Mouse (Mus musculus) heart, postnatal 4 days (tissue): ENCODE results near the gene C3ar1. TPM values are rescaled to one million over a fixed set of nuclear protein-coding genes. Genes with fewer than 3 reads are reported as not detected.
A peak's percentile ranks its signal among the peaks of the same experiment; 100 is the strongest.

Experiments used
- DNase-seq: peaks from one replicate; pipeline ENCODE4 v3.0.0; 2021
- total RNA-seq, 2 experiments: library from RNA; stranded (reverse); gene quantifications; 2 replicates each; pipeline ENCODE4 v1.2.3; 2021

Gene C3ar1
- total RNA-seq, 2 experiments from 2014 or later, result 1.7 to 1.8 TPM

DNA sequence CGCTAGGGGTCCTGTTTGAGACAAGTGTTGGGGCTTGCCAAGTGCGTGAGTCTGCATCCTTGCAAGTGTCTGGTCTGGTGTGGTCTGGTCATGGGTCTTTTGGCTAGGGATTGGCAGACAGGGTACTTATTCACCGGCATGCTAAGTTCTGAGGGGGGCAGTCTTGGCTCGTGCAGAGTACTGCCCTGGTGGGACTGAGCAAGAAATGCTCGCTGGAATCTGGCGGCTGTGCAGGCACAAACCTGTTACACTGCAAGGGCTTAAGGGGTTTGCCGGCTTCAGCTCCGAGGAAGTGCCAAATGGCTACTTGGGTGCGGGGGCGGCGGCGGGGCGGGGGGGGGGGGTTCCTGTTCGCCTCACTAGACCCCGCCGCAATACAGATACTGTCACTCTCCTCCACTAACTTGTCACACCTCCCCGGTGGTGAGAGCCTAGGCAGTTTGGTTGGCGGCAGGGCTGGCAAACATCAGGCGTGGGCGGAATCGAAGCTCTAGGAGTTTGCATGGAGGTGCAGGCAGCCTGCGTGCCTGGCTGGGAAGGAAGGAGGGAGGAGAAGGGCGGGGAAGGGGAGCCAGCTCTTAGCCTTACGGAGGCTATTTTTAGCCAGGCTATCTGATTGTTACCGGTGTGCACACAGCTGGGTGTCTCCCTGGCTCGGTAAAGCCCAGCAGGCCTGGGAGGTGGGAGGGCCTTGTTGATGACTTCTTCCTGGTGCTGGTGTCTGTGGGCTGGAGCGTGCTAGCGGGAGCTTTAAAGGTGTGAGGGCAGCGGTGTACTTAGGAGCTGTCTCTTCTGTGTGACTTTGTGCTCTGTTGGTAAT lies 29.8 kb downstream of the C3ar1 start:
- DNase-seq, result peak; percentile 76

DNA sequence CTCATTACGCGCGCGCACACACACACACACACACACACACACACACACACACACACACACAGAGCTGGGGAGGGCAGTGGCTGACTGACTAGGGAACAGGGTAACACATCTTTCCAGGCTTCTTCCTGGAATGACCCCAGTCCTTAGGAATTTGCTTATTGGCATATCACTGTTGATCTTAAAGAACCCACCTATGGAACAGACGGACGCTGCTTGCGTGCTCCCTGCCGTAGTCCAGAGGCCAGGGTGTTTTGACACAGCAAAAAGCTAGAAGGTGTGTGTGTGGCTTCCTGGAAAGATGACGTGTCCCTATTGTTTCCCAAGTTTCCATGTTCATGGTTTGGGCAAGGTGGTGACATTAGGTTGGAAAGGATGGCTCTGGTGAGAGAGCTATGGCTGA lies 30.8 kb downstream of the C3ar1 start:
- no peak for DNase-seq

DNA sequence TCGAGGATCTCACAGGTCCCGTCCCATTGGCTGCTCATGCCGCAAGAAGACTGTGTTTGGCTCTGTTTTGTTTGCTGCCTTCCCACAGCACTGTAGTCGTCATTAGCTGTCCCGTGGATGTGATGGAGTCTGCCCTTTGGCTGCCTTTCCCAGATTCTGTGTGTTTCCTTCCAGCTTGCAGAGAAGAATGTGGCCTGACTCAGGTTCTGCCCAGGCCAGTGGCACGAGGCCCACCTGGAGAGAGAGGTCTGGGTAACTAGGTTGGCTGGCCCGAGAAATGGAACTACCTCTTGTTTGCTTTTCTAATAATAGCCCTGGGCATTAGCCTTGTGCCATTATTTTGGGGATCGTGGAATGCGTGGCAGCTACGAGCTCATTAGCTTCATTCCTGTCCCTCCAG lies 31.9 kb downstream of the C3ar1 start:
- DNase-seq, result peak; percentile 64

DNA sequence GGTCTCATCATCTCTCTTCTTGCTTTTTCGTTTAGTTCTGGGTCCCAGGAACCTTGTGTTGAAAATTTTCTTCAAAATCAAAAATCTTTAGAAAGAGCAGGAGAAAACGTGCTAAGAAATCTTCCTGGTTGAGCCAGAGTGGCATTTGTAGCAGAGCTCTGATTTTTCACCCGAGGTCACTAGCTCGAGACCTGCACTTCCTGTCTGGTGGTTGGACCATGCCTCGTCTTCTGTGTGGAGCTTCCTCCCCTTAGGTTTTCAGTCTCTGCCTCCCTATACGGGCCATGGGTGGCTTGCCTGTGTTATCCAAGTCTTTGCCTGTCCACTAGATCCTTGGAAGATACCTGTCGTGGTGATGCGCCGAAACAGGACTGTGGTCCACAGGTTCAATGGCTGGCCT lies 34.1 kb downstream of the C3ar1 start:
- no peak for DNase-seq

DNA sequence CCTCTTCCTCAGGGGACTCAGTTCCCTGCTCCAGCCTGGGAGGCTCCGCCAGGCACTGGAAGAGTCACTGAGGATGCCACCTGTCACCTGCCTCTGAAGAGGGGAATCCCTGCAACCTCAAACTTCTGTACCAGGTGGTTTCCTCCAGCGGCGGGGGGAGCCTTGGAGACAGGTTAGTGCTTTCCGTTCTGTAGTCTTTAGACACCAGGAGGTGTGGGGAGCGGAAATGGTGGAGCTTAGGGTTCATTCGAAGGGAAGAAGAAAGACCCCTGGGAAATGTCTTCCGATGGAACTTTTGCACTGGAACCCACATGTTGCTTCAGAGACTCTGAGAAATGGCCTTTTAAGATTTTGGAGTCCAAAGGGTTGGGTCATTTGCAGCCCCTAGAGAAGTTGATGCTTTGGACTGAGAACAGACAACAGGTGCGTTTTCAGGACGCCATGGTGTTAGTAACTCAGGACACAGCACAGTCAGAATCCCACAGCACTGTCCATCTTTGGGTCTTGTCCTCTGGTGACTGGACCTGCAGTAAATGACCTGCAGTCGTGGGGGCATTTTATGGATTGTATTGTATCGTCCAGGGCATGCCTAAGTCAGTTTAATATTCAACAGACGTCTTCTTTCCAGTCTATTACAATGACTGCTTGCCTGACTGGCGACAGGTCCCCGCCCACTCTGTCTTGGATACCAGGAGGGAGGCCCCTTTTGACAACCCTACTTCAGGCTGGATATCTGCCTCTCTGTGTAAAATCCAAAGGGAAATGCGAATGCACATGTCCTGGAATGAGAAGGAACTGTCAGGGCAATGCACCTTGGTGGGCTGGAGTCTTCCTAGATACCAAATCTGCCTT lies 34.9 kb downstream of the C3ar1 start:
- no peak for DNase-seq

DNA sequence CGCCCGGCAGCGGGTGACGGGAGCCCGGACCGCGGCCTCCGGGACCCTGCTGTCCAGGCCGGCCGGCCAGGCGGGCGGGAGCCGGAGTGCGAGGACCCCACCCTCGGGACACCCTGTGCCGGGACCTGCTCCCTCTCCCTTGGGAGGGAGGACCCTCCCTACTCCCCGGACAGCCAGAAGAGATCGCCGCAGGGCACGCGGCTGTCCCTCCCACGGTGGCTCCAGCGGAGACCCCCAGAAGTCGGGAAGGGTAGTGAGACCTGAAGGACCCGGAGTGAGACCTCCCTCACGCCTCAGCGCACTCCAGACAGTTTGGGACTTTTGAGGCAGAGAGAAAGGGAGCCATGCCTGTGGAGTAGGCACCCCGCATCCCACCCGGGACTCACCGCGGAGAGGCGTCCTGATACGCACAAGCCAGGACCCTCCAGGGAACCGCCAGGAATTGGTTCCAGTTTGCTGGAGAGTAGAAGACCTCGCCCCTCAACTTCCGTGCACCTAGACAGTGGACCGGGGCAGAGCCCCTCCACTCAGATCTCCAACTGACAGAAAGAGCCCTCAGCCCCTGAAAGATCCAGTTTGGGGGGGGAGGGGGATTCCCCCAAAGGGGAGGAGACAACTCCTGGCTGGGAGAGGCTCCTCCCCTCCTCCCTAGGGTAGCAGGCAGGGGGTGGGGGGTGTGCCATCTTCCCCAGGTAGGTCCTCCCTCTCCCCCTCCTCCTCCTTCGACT lies 35.7 kb downstream of the C3ar1 start:
- DNase-seq, result peak; percentile 42

DNA sequence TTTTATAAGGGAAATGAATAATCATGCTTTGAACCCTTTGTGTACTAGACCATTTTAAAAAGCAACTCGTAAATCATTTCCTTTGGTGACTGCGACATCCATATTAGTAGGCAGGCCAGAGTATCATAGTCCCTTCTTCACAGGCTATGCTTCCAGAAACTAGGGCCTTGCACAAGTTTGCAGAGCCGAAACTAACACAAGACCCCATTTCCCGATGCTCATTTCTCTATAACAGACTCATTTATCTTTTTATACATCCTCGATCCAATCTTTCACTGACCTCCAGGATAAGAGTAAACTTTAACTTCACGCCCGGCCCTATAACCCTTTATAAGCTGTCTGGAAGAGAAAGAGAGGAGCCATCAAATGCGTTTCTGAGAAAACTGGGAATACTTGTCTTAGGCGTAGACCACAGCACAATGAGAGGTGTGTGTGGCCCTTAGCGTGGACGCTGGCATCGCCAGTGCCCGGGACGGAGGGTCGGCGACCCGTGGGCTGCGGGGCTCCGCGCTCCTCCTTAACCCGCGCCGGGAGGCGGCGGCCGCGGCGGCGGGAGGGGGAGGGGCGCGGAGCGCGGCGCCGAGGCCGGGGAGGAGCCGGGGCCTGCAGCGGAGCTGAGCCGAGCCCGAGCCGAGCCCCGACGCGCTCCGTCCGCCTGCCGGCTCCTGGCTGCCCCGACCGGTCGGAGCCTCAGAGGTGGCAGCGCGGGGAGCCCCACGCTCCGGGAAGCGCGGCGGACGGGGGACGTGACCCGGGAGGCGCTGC lies 36.5 kb downstream of the C3ar1 start, which contains the start of gene Foxj2:
Foxj2 (plus strand) TSS at position 609 of the 765 bp plus-strand sequence.
- peak; percentile 84 for DNase-seq

DNA sequence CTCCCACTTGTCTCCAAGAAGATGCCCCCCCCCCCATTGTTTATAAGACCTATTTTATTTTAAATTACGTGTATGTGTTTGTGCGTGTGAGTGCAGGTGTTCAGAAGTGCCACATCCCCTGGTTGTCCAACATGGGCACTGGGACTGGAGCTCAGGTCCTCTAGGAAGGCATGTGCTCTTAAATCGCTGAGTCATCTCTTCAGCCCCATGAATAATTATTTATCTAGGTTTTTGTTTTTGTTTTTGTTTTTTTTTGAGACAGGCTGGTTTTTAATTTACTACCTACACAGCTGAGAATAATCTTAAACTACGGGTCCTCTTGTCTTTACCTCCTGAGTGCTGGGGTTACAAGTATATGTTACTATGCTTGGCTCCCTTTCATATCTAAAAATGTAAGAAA lies 42.3 kb downstream of the C3ar1 start:
- no peak for DNase-seq

DNA sequence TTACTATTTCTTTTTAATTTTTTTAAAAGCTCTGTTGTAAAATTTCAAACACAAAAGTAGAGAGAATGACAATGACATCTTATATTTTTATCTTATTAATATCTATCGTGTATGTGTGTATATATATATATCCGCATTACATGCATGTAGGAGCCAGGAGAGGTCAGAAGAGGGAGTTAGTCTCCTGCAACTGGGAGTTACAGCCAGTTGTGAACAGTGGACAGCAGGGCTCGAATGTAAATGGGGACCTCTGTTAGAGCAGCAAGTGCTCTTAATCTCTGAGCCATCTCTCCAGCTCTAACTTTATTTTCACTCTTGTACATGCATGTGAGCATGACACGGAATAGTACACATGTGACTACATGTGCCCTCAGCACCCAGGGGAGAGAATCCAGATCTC lies 43.2 kb downstream of the C3ar1 start:
- no peak for DNase-seq

DNA sequence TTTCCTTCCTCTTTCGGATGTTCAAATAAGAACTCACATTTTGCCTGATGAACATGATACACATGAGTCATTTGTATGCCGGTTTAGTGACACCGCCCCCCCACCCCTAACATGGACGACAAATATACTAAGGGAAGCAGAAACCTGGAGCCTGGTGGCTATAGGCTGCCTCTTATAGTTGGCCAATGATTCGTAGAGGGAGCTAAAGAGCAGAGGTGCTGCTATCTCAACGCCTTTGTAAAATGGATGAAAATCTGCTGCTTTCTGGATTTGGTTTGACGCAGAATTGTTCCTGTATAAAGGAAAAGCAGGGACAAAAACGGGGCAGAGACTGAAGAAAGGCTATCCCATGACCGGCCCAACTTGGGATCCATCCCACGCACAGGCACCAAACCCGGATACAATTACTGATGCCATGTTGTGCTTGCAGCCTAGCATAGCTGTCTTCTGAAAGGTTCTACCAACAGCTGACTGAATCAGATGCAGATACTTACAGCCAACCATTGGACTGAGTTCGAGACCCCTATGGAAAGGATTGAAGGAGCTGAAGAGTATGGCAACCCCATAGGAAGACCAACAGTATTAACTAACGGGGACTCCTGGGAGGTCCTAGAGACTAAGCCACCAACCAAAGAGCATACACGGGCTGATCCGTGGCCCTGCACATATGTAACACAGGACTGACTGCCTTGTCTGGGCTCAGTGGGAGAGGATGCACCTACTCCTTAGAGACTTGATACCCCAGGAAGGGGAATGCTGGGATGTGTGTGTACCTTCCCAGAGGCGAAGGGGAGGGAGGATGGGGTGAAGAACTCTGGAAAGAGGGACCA lies 44.0 kb downstream of the C3ar1 start:
- DNase-seq, result peak; percentile 42

DNA sequence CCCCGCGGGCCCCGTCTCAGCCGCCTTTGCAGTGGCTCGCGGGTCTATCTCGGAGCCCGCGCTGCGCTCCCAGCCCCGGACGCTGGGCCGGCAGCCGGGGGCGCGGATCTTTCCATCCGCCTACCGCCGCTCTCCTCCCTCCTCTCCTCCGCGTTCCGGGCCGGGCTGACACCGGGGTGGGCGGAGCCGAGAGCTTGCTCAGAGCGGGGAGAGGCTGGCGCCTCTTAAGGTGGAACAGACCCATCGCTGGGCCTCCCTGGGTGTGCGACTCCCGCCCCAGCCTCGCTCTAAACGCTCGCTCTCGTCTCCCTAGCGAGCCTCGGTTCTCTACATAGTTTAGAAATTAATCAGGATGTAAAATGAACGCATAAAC lies 44.7 kb downstream of the C3ar1 start:
- DNase-seq, result peak; percentile 96

DNA sequence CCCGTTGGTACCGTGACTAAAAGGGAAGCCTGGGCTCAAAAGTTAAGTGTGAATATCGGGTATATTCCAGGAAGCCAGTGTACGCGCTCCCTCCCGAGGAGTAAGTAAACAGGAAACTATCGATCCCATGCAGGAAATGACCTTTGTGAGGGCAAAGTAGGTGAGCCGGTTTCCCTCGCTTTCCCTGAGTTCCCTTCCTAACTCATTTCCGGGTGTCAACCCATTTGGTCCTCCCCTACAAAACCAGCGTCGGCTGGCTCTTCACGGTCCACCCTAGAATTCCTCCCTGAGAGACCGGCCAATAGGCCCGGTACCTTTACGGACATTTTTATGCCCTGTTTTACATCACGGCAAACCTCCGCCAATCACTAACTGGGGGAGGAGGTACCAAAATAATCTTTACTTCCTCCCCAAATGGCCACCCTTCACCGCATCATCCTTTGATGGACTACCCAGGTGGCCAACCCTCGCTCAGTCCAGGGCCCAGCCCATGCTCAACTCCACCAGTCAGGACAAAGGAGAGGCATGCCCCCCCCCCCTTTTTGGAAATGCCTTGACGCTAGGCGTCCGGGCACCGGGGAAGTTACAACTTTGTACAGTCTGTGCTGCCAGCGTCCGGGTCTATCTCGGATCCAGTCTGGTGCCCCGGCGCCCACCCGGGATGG lies 45.2 kb downstream of the C3ar1 start:
- DNase-seq, result peak; percentile 98

DNA sequence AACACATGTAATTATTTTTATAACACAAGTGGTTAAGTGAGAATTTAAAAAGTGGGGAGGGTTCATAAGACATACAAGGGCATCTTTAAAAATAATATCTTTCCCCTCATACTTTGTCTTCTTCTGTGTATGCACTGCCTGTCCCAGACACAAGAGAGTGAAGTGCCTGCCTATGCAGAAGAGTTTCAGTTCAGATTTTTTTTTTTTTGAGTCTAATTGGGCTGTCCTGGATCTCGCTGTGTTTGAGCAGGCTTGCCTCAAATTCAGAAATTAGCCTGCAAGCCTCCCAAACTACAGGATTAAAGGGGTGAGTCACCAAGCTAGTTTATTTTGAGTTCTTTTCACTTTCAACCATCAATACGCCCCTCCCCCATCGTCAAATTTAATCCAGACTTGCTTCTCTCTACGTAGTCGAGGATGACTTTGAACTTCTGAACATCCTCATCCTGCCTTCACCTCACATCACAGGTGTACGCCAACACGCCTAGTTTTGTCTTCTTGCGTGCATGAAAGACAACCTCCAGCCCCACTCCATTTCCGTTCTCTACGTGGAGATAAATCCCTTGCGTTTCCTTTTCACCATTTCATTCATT lies 45.8 kb downstream of the C3ar1 start:
- peak; percentile 22 for DNase-seq

DNA sequence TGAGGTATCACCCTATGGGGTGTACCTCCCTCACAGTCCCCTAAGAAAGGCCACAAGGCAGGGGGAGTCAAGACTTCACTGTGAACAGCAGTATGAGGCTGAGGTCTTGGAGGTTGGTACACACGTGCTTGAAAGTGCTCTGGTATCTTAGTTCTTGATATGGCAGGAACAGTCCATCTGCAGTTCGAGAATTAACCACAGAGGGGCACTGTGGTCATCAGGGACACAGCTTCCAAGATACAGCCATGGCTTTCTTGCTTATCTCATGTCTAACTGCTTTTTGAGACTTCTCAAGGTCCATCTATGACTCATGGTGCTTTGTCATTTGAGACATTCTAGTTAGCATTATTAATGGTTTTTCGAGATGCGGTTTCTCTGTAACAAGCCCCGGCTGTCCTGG lies 51.5 kb downstream of the C3ar1 start:
- DNase-seq, result peak; percentile 87

DNA sequence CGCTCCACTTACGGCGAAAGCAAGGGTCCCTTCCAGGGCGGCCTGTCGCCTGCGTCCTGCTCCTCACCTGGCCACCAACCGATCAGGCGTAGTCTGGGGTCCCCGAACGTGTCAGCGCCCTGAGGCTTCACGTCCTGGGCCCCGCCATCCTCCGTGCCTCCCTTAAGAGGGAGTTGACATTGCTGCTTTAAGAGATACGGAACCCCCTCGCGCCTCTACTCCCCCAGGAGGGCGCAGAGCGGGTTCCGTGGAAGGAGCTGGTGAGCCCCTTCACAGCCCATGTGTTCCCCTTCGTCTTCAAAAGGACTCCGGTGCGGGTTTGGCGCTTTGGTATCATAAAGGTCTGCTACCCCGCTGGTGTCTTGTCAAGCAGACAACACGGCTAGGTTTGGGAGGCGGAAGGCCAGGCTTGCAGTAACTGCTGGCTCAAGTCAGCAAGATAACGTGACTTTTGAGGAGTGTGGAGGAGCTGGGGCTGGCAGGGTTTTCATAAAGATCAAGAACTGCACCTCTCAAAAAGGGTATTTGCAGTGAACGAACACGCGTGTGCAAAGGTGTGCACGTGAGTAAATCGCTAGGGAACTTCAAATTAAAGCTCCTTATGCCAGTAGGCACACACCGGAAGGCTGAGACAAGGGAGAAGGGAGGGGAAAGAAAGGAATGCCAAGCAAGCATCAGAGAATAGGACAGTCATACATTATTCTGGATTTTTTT lies 54.0 kb downstream of the C3ar1 start:
- DNase-seq, result peak; percentile 25

DNA sequence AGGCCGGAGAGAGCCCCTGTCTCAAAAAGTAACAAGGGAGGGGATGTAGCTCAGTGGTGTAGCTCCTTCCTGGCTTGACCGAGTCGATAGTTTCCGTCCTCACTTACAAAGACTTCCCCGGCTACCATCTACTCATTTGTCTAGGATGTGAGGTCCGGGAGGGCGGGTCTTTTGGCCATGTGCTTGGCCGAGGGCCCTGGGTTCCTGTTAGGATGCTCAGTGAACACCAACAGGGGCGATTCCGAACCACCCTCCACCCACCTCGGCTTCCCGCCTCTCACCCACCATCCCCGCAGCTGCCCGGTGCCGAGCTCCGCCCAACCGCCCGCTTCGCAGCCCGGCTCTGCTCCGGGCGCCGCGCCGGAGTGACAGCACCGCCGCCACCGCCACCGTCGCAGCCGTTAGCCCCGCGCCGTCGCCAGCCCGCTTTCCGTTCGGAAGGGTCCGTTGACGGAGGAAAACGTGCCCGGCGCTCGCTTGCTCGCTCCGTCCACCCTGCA lies 54.6 kb downstream of the C3ar1 start, which contains the start of gene Slc2a3:
Slc2a3 (minus strand) TSS at position 340 of the 500 bp plus-strand sequence.
- DNase-seq, result peak; percentile 60

DNA sequence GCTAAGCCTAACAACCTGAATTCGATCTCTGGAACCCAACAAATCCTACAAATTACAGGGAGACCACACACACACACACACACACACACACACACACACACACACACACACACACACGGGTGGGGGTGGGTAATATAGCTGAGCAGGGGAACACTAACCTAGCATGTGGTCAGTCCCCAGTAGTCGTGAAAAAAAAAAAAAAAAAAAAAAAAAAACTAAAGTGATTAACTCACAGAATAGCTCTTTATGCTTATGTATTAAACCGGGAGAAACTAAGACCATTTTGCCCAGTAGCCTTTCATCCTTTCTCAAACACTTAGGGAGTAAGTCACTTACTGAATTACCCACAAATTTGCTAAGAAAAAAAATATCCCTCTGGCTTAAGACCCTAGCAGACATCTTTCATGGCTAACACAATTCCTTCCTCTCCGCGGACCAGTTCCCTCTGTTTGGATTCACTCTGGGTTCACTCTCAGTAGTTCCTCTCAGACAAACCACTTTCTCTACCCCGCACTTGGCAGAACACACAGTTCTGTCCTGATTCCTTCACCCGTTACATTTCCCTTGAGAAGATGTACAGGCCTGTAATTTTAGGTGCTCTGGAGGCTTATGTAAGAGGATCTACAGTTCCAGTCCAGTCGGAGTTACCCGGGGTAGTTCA lies 55.2 kb downstream of the C3ar1 start:
- no peak for DNase-seq
